Mouse (Mus musculus) spleen, adult 2 months (tissue): ENCODE measurements around the gene Atg5. TPM values are rescaled to one million over a fixed set of nuclear protein-coding genes. Genes with fewer than 3 reads are reported as not detected.
"Not testable (repeated sequence)": the region's sequence is repeated elsewhere in the genome, so short reads cannot be mapped to it uniquely, and the experiment has no call there.

ENCODE experiments used
- DNase-seq, 2 experiments: peaks; one replicate each; pipeline versions ENCODE4 v3.0.0 to v3.0.0-alpha.2; 2012 to 2021; ENCODE audit warnings: low spot score in 2 of 2, low read depth in 1 of 2
- H3K27ac ChIP-seq: fragments of 200-500 bp; 2 replicates; pipeline ENCODE4 v1.5.1; 2012; ENCODE audit warnings: low read length, inconsistent platforms; ENCODE audit not compliant: insufficient read depth
- H3K27me3 ChIP-seq: fragments of 200-500 bp; 2 replicates; pipeline ENCODE4 v1.6.1; 2012; ENCODE audit warnings: mild to moderate bottlenecking, moderate library complexity, low read length, inconsistent platforms; ENCODE audit not compliant: control insufficient read depth, insufficient read depth
- H3K36me3 ChIP-seq: fragments of 200-500 bp; 2 replicates; pipeline ENCODE4 v1.6.1; 2012; ENCODE audit warnings: mild to moderate bottlenecking, low read length, inconsistent platforms; ENCODE audit not compliant: control insufficient read depth, insufficient read depth
- H3K4me1 ChIP-seq: fragments of 200-500 bp; 2 replicates; pipeline ENCODE4 v1.6.1; 2011; ENCODE audit warnings: inconsistent platforms; ENCODE audit not compliant: control insufficient read depth, insufficient read depth, insufficient read length
- H3K4me3 ChIP-seq: fragments of 200-500 bp; 2 replicates; pipeline ENCODE4 v1.5.1; 2011; ENCODE audit warnings: mild to moderate bottlenecking, inconsistent platforms; ENCODE audit not compliant: insufficient read depth, insufficient read length; ENCODE audit errors: extremely low read depth
- CTCF ChIP-seq: fragments of 200-500 bp; IDR thresholded peaks from 2 replicates; pipeline ENCODE4 v1.5.1; 2011; ENCODE audit warnings: mild to moderate bottlenecking, inconsistent platforms; ENCODE audit not compliant: insufficient read depth, insufficient read length, insufficient replicate concordance; ENCODE audit errors: extremely low read depth
- POLR2A ChIP-seq: fragments of 200-500 bp; IDR thresholded peaks from 2 replicates; pipeline ENCODE4 v1.6.1; 2011; ENCODE audit warnings: low read depth, low read length, inconsistent platforms
- WGBS: fragments of 180-500 bp; shearing (Covaris S2); methylation state at CpG from one replicate; pipeline ENCODE4 v1.1.7; 2018; 5-methylcytosine and 5-hydroxymethylcytosine counted together
- polyA plus RNA-seq: library from polyadenylated mRNA; depleted of rRNA; stranded (reverse); fragments of >200 nt; gene quantifications from 2 replicates; pipeline ENCODE4 v1.2.3, GENCODE M21; 2012; rRNA removed

The Atg5 gene
- polyA plus RNA-seq: 5.0 and 5.1 TPM in 2 replicates

DNA sequence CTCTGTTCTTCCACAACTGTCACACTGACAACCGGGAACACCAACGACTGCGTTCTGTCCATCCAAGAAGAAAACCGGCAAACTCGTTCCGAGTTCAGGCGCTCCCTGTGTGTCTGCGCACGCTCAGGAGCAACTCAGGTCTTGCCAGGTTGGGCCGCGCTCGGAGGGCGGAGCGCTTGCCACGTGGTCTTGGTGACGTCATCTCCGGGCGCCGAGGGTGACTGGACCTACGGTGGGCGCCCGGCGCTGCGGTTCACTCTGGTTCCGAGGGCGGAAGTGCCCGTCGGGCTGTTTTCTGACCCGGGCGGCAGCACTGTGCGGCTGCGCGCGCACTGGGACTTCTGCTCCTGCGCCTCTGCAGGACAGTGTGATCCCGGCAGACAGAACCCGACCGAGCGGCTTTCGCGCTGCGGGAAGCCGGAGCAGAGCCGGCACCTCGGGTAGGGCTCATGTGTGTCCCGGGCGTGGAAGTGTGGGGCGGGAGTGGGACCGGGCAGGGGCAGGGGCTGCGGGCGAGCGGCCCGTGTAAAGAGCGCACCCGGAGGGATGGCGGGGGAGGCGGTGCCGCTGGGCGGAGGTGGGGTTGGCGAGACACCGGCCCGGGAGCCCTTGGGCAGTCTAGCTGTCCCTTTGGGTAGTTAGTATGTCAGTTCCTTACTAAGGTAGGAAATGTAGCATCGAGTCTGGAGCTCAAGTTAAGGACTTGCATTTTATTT is at the start of gene Atg5:
Gene Atg5 (plus strand): TSS at position 214 of the 716 bp plus-strand sequence.
- peak within 1 kb of the TSS; percentile 84 for H3K27ac ChIP-seq
- H3K36me3 ChIP-seq: no peaks in the 10 kb centered on the region
- peaks cover 6% of the 10 kb centered on the region; the same call in 1 of the 2 replicates for H3K4me1 ChIP-seq
- peak; percentile 92 to 99 for DNase-seq
- peak within 1 kb of the TSS; percentile 93 for H3K4me3 ChIP-seq
- WGBS: under 1% methylated on average over 63 of the region's 63 CpGs
- TF ChIP-seq POLR2A (peak; percentile 20; the same call in 1 of the 2 replicates), CTCF (peak; percentile 20; the same call in 1 of the 2 replicates)
- H3K27me3 ChIP-seq: no peaks in the 10 kb centered on the region

DNA sequence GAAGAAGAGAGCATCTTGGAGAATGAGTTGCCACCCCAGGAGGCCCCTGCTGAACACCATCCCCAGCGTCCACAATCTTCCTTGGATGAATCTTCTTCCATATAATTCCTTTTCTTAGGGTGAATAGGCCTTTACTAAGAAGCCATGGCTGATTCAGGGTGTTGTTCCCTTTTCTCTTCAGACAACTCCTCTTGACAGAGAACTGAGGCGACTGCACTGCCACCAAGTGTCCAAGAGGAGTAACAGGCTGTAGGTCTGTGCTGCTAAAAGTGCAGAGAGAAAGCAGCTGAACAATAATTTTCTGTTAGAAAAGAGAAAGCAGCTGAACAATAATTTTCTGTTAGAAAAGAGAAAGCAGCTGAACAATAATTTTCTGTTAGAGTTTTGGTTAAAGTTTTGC is 49.1 kb upstream of the Atg5 start:
- H3K27ac ChIP-seq, H3K4me3 ChIP-seq, H3K4me1 ChIP-seq, H3K27me3 ChIP-seq, H3K36me3 ChIP-seq: not testable (repeated sequence)
- 5% methylated on average over 2 of the region's 2 CpGs for WGBS
- DNase-seq: peak in 1 of 2 experiments; percentile 3

DNA sequence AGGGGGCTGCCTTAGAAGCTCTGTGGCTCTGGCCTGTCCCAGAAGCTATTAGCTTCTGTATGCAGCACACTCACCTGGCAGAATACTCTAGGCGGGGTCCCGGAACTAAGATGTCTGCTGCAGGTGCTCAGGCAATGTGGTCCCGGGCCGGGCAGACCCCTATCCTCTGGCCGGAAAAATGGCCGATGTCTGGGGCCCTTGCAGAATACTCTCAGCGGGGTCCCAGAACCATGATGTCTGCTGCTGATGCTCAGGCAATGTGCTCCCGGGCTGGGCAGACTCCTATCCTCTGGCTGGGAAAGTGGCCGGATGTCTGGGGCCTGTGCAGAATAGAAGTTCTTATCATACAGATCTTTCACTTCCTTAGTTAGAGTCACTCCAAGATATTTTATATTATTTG is 43.8 kb upstream of the Atg5 start:
- no peak for DNase-seq
- no peak overlapping the region for H3K27ac ChIP-seq
- H3K27me3 ChIP-seq: no peaks in the 10 kb centered on the region
- no peak for TF ChIP-seq CTCF
- no peak for TF ChIP-seq POLR2A
- H3K36me3 ChIP-seq: no peaks in the 10 kb centered on the region
- H3K4me1 ChIP-seq: no peaks in the 10 kb centered on the region
- H3K4me3 ChIP-seq: no peak overlapping the region
- 89% methylated on average over 9 of the region's 9 CpGs for WGBS

DNA sequence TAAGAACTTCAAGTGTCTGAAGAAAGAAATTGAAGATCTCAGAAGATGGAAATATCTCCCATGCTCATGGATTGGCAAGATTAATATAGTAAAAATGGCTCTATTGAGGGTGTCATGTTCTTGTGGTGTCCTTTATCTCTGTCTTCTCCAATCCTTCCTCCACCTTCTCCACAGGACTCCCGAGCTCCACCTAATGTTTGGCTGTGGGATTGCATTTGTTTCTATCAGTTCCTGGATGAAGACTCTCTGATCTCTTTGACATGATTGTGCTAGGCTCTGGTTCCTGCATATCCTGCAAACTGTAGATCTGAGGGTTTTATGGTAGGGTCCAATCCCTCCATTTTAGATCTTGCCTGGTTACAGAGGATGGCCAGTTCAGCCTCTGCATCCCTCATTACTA is 34.8 kb upstream of the Atg5 start:
- not testable (repeated sequence) for H3K27me3 ChIP-seq, H3K36me3 ChIP-seq, H3K4me1 ChIP-seq, H3K4me3 ChIP-seq, H3K27ac ChIP-seq
- peak in 1 of 2 experiments; percentile 32 for DNase-seq
- 0% methylated on average over 1 of the region's 1 CpGs for WGBS

DNA sequence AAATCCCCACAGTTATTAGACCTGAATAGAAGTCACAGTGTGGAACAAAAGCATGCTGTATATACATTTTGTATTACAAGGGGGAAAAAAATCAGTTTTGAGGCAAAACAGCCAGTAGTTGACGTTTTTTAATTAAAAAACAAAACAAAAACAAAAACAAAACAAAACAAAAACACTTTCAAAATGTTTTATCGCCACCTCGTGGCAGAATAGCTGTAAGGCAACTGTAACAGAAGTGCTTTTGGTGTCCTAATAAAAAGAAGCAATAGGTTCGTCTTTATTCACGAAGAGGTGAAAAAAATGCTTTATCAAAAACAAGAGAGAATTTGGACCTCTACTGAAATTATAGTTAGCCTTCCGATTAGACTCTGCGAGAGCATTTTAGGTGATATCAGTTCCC is 32.9 kb upstream of the Atg5 start:
- H3K27ac ChIP-seq, H3K4me3 ChIP-seq, DNase-seq, H3K4me1 ChIP-seq, H3K36me3 ChIP-seq, H3K27me3 ChIP-seq: not testable (repeated sequence)
- 35% methylated on average over 7 of the region's 7 CpGs for WGBS

DNA sequence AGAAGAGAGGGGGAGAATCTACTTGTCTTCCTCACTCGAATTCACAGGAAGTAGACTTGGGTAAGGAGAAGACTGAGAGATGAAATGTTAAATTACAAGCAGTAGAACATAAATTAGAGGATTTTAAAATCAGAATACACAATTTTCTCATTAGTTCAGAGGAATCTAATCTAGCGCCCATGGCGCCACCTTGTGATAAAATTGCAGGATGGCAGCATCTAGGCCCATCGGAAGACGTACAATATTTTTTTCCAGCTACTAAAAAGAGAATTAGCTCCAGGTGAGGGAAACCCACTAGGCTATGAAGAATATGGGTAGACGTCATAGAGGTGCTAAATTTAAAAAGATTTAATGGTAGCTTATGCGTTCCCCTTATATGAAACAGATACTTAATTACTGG is 11.5 kb upstream of the Atg5 start:
- Histone ChIP-seq H3K36me3 (no peaks in the 10 kb centered on the region), H3K4me1 (no peaks in the 10 kb centered on the region), H3K27me3 (no peaks in the 10 kb centered on the region), H3K4me3 (no peak overlapping the region), H3K27ac (no peak overlapping the region)
- WGBS: 53% methylated on average over 7 of the region's 7 CpGs
- TF ChIP-seq POLR2A (no peak), CTCF (no peak)
- no peak for DNase-seq

DNA sequence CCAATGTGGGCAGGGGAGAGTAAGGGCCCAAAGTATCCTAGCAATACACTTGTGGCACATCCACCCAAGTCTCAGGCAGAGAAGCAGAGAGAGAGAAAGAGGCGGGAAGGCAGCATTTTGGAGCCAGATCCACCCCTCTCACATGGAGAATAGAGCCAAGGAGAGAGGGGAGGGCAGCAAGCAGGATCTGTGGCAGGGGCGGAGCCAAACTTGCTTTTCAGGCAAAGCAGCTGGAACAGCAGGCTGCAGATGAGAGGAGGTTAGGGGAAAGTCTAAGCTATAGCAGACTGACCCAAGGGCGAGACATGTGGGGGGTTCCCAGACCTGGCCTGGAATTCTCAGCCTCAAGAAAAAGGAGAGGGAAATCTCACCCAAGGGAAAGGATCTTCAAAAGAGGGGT is 2.3 kb upstream of the Atg5 start:
- DNase-seq: no peak
- TF ChIP-seq POLR2A: no peak
- no peak for TF ChIP-seq CTCF
- no peak overlapping the region for H3K4me3 ChIP-seq
- no peaks in the 10 kb centered on the region for H3K27me3 ChIP-seq
- peaks cover 6% of the 10 kb centered on the region; the same call in 1 of the 2 replicates for H3K4me1 ChIP-seq
- WGBS: 92% methylated on average over 3 of the region's 3 CpGs
- H3K27ac ChIP-seq: no peak overlapping the region
- H3K36me3 ChIP-seq: no peaks in the 10 kb centered on the region
